Mouse (Mus musculus) small intestine, adult 2 months (tissue): ENCODE data around the gene Ces1a.

Experiments
- CTCF ChIP-seq: fragments of 200-500 bp; IDR thresholded peaks from 2 replicates; pipeline ENCODE4 v1.5.1; 2012; ENCODE audit warnings: low read depth, mild to moderate bottlenecking, control low read depth, inconsistent platforms, low read length, moderate library complexity, mixed read lengths; ENCODE audit not compliant: insufficient replicate concordance, insufficient read length; ENCODE audit errors: extremely low read depth
- POLR2A ChIP-seq: fragments of 200-500 bp; IDR thresholded peaks from 2 replicates; pipeline ENCODE4 v1.6.1; 2012; ENCODE audit warnings: low read depth, mild to moderate bottlenecking, control low read depth, inconsistent platforms, low read length, moderate library complexity

DNA sequence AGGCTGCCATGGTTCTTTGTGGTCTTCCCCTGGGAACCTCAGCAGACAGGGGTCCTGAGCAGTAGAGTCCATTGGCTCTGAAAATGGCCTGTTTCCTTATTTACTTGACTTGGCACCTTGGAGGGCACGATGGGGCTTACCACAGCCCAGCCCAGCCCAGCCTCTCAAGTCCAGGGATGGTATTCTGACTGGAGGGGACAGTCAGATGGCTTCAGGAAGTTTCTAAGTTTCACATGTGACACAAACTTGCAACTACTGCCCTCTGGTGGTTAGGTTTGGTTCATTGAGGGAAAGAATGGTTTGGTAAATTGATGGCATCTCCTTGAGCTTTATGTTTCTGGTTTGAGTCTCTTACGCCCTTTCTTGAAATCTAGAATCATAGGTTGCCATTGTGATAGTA lies 49.4 kb downstream of the Ces1a start:
- TF ChIP-seq POLR2A (no peak), CTCF (no peak)
